Mouse (Mus musculus) embryo, embryonic 9.5 days (tissue): Measurements from ENCODE around the gene Gm13102.
"Not testable (repeated sequence)": the region's sequence is repeated elsewhere in the genome, so short reads cannot be mapped to it uniquely, and the experiment has no call there.

Experiments used
- DNase-seq: peaks from one replicate; pipeline ENCODE4 v3.0.0-alpha.2; 2017; ENCODE audit errors: extremely low spot score

Gm13102 gene

GRCm38 (mm10) chr4:144106174-144106573, at the start of gene Gm13102:
Gm13102 (plus strand) TSS chr4:144106474.
- DNase-seq: not testable (repeated sequence)

GRCm38 (mm10) chr4:144058826-144059225, 47.4 kb upstream of the Gm13102 start, which contains the start of gene Pramel4:
Pramel4 (plus strand) TSS chr4:144059126.
- not testable (repeated sequence) for DNase-seq
